Mouse (Mus musculus) adrenal gland, postnatal 0 days (tissue): ENCODE results near the gene Tex13c3. TPM values are rescaled to one million over a fixed set of nuclear protein-coding genes. Genes with fewer than 3 reads are reported as not detected.

ENCODE experiments used
- polyA plus RNA-seq: library from polyadenylated mRNA; unstranded; fragments of >200 nt; fragmentation: Nextera tagmentation; extraction: Ambion mirVana; gene quantifications from 2 replicates; pipeline ENCODE4 v1.2.1, GENCODE M21; 2015

Gene Tex13c3
- not detected in 2 replicates for polyA plus RNA-seq

GRCm38 (mm10) chrX:19481219-19481618 lies at the start of gene Tex13c3:
Tex13c3 (minus strand) TSS chrX:19481319.

